Mouse (Mus musculus): Measurements from ENCODE around the gene Panx2.

The Panx2 gene

GRCm38 (mm10) chr15:89059161-89059931 lies at the start of gene Panx2:
TSS of gene Panx2 (plus strand) at chr15:89059734.
- peak in 1 of 2 experiments; percentile 30 for DNase-seq

- DNase-seq, result no peak
Measured at GRCm38 (mm10) chr15:89016722-89017121, 42.8 kb upstream of the Panx2 start.

- DNase-seq, result no peak
Measured at GRCm38 (mm10) chr15:89020085-89020484, 39.4 kb upstream of the Panx2 start.

DNA sequence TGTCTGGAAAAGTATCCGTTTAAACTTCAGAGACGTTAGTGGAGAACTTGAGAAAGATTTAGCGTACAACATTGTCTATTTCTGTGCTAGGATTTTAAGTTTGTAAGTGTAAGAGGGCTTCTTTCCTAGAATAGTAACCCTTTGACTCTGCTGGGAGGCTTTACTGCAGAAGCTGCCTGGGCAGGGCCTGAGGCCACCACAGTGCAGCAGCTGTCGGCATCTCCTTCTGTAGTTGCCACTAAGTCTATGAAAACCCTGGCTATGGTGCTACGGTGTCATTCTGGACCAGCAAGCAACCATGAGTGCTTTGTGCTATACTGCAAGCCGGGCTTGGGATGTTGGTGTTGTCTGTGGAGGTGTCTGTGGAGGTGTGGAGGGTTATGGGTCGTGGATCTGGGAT lies 39.0 kb upstream of the Panx2 start:
- no peak for DNase-seq

GRCm38 (mm10) chr15:89044381-89044780 lies 15.2 kb upstream of the Panx2 start:
- no peak for DNase-seq

- DNase-seq, result no peak
Measured at GRCm38 (mm10) chr15:89046356-89046755, 13.2 kb upstream of the Panx2 start.

DNA sequence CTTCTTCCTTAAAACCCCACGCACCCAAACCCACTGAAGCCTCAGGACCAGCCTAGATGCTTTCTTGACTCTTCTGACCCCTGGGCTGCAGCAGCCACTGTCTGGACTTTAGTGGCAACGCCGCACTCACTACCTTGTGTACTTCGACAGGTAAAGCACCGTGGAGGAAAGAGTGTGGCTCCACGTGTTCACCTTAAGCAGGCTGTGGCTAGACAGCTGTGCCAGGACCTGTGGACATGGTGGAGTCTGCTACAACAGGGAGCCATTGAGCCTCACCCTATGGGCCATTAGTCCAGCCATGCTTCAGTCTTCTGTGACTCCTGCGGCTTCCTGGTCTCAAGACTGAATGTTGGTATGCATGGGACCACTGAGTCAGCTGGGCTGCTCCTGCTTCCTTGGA lies 4.9 kb upstream of the Panx2 start:
- no peak for DNase-seq

- no peak for DNase-seq
Measured at GRCm38 (mm10) chr15:89058736-89059135, 798 bp upstream of the Panx2 start.

DNA sequence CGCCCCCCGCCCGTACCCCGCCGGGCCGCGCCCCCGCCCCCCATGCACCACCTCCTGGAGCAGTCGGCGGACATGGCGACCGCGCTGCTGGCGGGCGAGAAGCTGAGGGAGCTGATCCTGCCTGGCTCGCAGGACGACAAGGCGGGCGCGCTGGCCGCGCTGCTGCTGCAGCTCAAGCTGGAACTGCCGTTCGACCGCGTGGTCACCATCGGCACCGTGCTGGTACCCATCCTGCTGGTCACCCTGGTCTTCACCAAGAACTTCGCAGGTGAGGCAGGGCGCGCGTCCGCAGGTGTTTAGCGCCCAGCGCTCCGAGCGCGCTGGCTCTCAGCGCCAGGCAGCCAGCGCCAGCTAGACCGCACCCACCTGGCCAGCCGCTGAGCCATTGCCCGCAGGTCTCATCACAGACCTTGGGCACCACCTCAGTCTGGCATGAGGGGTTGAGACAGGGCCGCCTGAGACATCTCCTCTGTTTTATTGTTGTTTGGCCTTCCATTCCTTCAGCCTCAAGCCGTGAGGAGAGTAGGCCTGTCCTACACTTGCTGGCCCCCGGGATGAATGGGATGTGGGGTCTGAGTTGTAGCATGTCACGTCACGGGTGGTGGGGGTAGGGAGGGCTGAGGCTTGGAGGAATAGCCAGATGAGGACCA lies 623 bp downstream of the Panx2 start:
- peak; percentile 50 to 65 for DNase-seq

GRCm38 (mm10) chr15:89060811-89061460 lies 1.4 kb downstream of the Panx2 start:
- no peak for DNase-seq

GRCm38 (mm10) chr15:89061761-89062517 lies 2.4 kb downstream of the Panx2 start:
- no peak for DNase-seq

- no peak for DNase-seq
Measured at GRCm38 (mm10) chr15:89062518-89062910, 3.0 kb downstream of the Panx2 start.

DNA sequence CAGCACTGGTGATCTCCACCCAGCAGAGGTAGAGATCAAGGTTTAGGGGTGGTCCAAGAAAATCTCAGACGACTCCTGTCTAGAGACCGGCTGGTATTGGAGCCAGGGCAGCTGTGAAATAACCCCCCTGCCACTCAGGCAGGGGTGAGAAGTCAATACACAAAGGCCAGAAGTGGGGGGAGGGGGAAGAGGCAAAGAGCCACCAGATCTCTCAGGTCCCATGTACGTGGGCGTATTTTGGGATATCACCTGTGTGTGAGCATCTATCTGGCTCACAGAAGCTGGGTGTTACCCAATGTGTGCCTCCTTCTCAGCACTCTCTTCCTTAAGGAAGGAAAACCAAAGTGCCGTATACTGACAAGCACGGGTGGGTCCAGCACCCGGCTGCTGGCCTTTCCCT lies 3.5 kb downstream of the Panx2 start:
- no peak for DNase-seq

- no peak for DNase-seq
Measured at GRCm38 (mm10) chr15:89063536-89063935, 4.0 kb downstream of the Panx2 start.

GRCm38 (mm10) chr15:89064891-89065290 lies 5.4 kb downstream of the Panx2 start:
- no peak for DNase-seq

DNA sequence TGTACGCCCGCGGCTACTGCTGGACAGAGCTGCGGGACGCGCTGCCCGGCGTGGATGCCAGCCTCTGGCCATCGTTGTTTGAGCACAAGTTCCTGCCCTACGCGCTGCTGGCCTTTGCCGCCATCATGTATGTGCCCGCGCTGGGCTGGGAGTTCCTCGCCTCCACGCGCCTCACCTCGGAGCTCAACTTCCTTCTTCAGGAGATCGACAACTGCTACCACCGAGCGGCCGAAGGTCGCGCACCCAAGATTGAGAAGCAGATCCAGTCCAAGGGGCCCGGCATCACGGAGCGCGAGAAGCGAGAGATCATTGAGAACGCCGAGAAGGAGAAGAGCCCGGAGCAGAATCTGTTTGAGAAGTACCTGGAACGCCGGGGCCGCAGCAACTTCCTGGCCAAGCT lies 8.1 kb downstream of the Panx2 start:
- DNase-seq, result peak in 1 of 2 experiments; percentile 24

GRCm38 (mm10) chr15:89068226-89068625 lies 8.7 kb downstream of the Panx2 start:
- DNase-seq, result peak in 1 of 2 experiments; percentile 41

GRCm38 (mm10) chr15:89069336-89069840 lies 9.9 kb downstream of the Panx2 start:
- DNase-seq, result no peak

GRCm38 (mm10) chr15:89070606-89071005 lies 11.1 kb downstream of the Panx2 start:
- no peak for DNase-seq

GRCm38 (mm10) chr15:89073993-89074603 lies 14.6 kb downstream of the Panx2 start:
- no peak for DNase-seq

GRCm38 (mm10) chr15:89074613-89075477 lies 15.3 kb downstream of the Panx2 start, which contains the start of gene Trabd:
TSS of gene Trabd (plus strand) at chr15:89075124.
- no peak for DNase-seq
